Mouse (Mus musculus) right cerebral cortex, adult 18-20 months (tissue): ENCODE results near the gene Gm42906.

Experiments used
- DNase-seq: peaks from one replicate; pipeline ENCODE4 v3.0.0; 2022; ENCODE audit warnings: mixed read lengths

Gene Gm42906

DNA sequence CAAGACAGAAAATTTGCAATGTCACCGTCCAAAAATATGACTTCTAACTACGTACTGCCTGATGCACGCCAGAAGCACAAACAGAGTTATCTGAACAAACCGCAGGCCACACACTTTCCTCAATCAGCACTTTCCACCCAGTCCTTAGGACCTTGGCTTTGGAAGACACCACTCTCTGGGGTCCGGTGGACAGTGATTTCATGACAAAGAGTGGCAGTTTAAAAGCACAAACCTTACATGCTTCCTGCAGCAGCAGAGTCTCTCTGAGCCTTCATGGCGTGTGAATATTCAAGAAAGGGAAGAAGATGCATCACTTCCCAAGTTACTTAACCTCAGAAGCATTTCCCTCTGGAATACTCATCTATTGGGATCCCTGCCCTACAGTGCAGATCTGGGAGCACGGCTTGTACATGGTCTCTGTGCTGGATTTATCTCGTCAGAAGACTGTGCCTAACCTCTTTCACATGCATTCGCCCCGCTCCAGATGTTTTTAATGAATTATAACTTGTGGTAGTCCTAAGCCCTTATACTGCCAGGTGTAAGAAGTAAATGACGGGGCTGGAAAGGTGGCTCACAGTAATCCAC is 244.2 kb downstream of the Gm42906 start:
- DNase-seq = no peak

DNA sequence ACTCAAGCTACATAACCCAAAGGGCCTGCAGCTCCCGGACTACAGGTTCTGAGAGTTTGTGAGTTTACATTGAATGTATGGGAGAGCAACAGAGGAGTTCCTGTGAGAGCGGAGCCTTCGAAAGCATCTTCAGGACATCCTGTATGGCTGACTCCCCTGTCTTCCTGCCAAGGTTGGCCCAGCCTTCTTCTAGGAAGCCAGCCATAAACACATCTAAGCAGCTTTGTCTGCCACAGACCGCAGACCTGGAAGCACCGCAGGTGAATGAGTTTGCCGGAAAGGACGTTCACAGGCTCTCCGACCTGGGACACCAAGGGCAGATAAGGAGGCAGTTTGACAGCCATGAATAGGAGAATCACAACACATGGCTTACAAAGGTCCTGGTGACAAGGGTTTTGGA is 246.7 kb downstream of the Gm42906 start:
- no peak for DNase-seq

DNA sequence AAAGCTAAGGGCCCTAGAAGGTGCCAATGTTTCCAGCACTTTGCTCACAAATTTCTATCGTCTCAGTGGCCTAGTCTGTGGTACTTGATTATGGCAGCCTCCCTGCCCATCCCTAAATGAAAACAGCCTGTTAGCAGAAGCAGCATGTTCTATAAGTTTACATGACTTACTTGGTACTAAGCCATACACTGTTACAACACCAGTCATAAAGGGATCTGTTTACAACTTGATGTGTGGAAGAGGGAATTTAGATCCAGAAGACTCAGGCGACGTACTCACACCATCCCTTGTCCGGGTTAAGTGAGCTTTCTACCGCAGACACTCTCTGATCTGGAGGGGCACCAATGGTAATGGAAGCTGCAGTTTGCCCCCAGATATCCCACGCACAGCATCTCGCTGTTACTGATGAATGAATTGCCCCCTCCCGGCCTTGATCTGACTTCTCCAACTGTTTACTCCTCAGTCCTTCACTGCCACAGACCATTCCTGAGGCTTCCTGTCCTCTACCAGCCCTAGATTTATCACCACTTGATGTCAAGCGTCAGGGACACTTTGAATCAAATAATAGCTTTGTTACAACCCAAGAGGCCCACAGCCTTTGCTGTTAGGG is 247.7 kb downstream of the Gm42906 start:
- DNase-seq = no peak

DNA sequence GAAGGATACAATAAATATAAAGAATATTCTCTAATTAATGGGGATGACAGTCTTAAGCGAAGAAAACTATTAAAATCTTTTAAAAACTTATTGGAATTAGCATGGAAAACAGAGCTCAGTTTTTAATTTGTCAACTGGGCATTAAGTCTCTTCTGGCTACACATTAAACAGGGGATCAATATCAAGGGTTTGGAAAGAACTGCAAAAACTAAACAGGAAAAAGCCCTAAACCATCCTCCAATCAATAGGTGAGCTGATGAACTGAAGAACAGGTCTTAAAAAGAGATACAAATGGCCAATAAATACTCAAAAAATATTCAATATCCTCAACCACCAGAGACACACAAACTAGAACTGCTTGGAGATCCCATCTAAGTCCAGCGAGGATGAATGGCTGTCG is 250.8 kb downstream of the Gm42906 start:
- no peak for DNase-seq

DNA sequence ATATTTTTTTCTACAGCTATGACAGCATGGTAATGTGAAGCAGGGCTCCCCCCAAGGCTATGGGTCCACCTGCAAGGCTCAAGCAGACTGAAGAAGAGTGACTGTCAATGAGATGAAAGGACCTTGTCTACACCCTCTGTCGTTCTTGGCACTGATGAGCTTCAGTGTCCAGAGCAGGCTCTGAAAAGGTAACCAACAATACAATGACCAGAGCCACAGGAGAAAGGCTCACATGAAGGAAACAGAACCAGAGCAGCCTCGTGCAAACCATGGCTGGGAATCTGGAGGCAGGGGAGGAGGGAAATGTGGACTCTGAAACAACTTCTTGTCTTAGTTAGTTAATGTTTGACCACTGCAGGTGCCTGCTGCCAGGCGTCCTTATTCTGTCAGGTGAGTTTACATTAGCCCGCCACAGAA is 252.1 kb downstream of the Gm42906 start:
- DNase-seq = no peak

DNA sequence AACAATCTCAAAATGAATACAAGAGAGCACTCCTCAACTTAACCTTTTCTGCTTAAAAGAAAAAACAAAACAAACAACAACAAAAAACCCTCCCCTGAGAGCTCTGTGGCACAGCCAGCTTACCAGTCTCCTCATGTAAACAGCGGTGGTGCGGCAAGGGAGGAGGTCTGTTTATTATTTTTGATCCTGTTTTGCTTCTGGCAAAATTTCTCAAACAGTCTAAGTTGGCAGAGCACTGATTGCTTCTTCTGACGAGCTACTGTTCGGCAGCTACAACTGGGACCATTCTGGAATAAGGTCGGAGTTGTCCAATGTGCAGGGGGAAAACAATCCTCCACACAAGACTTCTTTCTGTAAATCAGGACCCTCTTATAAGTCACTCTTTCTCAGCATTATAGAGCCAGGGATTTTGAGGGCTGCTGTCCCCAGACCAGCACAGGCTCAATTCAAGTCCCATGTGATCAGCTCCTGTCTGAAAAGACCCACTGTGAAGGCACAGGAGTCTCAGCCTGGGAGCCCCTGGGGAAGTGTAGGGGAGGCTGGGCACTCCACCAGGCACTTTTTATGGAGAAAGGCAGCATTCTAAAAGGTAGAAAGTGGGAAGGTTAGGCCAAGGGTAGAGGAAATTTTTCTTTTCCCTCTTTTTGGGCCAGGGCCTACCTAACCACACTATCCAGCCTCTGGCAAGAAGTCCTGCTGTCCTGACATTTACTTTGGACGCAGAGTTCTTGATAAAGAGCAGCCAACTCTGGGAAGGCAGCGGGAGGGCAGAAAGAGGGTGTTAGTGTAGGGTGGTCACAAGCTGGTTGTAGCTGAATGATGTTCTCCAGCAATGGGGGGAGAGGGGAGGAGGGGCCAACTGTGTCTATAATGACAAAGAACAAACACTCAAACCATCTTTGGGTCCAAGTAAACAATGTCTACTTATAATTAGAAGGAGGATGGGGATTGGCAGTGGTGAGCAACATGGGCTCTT is 253.2 kb downstream of the Gm42906 start:
- DNase-seq = no peak

DNA sequence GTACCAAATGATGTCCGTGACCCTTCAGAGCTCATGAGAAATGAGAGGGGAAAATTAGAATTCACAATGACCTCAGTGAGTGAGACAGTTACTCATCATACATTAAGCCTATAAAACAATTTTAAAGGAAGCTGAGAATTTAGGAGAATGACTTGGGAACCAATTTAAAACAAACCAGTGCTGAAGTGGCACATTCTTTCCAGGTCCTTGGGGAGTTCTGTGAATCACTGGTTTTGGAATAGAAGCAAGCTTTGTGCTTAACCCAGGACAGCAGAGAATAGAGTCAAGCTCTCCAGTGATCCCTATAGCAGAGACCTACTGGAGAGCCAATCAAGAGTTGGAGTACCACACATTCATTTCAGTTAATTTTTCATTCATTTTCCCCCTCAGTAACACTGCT is 254.2 kb downstream of the Gm42906 start:
- DNase-seq = no peak

DNA sequence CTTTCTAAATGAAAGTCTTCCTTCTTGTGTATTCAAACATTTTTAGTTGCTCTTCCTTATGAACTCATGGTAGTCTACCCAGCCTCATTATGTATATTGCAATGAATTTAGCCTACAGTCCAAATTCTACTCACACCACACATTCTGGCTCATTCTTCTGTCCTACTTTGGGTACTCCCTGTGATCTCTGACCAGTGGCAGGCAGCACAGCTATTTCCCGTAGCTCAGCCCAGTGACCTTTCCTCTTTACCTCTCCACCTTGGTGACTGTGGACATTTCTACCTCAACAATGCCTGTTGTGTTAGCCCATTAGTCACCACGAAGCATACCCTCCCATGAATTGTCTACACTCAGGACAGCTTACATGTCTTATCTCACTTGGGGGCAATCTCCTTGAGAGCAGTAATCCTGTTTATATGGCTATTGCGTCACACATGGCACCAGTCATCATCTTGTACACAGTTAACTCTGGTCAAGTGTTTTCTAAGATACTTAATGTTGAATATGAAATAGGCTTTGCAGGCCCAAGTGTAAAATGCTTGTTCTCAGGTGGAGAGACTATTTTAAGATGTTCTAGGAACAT is 257.7 kb downstream of the Gm42906 start:
- DNase-seq = no peak

DNA sequence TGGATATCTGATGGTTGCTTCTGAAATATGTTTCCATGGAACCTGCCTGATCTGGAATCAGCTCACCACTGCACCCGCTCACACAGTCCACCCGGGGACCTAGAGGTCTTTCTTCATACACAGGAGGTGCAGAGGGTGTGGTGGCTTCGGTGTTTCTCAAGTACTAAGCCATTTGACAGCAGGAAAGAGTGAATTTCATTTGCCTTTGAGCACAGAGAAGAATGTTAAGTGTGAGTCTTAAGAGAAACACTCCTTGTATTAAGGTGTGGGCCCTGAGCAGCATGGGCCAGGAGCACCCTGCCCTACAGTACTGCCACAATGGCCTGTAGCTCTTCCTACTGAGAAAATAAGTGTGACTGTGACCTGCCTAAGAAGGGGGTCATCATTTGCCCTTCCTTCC is 259.8 kb downstream of the Gm42906 start:
- DNase-seq = no peak

DNA sequence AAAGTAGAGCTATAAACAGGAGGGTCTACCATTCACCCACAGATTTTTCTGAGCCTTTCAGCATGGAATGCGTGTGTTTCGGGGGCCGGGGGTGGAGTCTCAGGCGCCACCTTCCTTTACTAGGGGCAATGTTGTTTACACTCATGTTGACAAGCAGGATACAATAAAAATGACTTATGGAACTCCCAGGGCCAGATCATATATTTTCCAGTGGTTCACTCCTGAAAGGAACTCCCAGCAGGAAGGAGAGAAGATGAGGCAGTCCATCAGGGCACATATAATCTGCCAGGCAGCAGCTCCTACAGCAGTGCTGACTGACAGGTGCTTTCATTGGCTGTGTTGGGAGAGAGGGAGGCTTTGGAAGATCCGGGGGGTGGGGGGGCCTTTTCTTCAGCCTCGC is 260.3 kb downstream of the Gm42906 start:
- no peak for DNase-seq

DNA sequence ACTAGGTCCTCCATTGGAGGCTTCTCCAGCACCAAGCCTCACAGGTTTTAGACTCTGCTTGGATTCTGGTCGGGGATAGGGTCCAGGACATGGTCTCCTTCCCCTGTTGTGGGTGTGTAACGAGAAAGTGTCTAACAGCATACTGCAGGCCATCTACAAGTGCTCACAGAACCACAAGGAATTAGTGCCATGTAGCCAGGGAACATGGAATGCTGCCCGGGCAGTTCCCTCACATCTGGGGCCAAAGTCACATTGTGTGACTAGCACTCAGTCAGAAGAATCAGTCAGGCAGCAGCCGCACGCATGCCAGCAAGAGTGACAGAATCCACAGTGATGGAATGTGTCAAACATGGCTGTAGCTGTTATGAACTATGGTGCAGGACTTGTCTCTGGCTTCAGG is 261.7 kb downstream of the Gm42906 start:
- DNase-seq = peak; percentile 42

DNA sequence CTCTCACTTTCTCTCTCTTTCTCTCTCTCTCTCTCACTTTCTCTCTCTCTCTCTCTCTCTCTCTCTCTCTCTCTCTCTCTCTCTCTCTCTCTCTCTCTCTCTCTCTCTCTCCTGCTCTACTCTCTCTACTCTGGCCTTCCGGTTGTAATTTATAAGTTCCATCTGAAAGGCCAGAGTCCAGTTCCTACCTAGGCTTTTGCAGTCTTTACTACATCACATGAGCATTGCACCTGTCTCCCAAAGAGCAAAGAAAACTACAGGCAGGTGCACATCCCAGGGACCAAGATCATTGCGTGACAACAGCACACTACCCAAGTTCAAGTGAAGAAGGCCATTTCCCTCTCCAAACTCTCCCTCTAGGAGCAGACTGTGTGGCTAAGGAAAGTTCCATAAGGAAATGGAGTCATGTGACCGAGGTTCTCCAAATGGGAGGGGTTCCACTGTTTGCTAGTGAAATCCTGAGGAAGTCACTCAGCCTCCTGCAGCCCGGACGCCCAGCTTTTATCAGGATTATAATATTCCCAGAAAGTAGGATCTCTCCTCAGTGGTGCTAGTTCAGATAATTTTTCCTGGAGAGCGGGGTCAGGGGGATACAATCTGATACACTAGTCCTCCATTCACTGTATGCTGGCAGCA is 262.5 kb downstream of the Gm42906 start:
- DNase-seq = no peak

DNA sequence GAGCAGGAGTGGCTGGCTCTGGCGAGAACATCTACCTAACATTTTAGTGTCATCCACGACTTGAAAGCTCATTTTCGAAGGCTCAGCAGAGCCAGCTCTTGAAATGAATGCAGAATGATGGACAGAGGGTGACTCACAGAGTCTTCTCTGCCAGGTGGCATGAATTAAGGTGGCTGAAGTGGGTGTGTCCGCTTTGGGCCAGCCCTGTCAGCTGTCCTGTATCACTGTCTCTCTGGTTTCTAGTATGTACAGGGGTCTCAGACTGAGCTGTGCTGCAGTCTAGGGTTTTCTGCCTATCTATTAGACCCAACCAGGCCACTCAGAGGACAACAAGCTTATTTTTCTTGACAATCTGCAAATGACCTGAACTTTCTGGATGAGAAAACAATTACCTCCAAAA is 263.1 kb downstream of the Gm42906 start:
- no peak for DNase-seq

DNA sequence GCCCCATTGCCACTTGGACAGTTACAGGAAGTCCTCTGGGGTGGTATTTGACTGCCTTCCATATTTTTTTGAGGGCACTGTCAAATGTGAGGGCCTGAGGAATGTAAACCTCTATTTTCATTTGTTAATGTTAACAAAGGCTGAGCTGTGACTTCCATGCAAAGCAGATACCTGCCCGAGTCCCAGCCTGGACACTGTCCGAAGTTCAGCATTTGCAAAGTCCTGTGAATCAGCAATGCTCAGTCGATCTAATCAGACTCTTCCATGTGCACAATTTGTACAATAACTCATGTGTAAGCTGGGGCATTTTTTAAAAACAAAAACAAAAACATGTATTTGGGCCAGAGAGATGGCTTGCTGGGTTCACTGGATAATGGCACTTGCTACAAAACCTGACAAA is 265.3 kb downstream of the Gm42906 start:
- no peak for DNase-seq

DNA sequence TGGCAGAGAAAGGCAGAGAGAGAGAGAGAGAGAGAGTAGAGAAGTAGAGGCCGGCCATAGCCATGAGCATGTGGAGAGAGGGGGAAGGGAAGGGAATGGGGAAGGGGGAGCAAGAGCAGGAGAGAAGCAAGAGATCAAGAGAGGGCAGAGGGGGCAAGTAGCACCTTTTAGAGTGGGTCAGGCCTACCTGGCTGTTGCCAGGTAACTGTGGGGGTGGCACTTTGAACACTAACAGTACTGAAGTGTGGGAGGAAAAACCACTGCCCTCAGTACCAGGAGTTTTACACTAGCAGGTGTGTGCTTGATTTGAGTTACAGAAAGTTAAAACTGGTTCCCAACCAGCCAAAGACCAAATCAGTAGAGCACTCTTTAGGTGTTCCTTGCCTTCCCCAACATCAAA is 272.7 kb downstream of the Gm42906 start:
- DNase-seq = no peak

DNA sequence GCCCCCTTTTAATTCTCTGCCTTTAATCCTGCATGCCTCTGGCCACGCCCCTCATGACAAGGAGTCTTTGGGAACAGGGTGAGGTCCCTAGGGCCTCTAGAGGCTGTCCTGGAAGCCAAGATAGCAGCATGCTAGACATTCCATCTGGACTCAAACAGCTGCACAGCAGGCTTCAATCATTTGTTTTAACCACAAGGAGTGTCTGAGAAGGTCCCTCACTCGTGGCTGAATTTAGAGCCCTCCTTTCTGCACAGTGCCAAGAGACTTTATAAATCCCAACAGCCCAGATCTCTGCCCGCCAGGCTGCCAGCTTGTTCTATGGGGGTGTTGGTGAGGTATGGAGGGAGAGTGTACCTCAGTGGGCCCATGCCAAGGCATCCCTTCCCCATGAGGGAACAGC is 273.2 kb downstream of the Gm42906 start:
- no peak for DNase-seq

DNA sequence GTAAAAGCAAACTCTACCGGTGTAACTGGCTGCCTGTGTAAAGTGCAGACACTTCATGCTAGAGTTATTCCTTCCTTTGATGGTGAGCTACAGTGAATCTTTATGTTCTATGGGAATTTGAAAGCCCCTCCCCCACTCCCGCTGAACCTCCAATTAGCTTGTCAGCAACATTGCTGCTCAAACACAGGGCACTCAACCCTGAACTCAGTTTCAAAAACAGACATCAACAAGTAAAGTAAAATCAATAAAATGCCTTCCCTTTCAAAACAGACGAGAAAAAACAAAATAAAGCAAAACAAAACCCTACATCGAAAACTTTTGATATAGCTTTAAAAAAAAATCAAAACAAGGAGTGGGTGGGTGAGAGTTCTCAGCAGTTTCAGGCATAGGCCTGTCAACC is 273.9 kb downstream of the Gm42906 start:
- no peak for DNase-seq

DNA sequence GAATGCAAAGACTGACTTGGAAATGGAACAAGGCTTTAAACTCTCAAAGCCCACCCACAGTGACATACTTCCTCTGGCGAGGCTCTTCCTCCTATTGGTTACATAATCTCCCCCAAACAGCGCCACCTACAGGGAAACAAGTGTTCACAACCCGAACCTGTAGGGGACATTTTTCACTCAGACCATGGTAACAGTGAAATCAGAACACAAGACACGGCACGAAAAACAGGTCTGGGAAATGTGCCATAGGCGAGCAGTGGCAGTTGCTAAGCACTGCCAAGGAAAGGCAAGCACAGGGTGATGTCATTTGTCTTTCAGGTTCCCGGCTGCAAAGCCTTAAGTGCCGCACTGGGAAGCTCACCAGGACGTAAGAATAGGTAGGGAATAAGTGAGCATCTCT is 276.4 kb downstream of the Gm42906 start:
- peak; percentile 28 for DNase-seq

DNA sequence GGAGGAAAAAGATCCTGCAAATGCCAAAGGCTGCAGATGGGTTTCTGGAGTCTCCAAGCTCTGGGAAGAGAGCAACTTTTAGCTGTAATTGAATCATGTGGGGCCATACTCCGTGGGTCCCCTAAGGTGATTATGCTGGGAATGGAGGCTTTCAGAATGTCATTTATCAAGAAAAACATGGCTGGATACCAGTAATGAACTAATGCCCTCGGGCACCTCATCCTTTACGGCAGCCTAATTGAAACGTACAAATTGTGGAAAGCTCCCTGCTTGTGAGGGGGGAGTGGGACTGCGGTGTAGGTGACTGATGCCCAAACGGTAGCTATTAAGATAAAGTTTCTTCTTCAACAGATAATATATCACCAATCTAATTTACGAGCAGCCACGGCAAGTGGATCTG is 278.5 kb downstream of the Gm42906 start:
- no peak for DNase-seq

DNA sequence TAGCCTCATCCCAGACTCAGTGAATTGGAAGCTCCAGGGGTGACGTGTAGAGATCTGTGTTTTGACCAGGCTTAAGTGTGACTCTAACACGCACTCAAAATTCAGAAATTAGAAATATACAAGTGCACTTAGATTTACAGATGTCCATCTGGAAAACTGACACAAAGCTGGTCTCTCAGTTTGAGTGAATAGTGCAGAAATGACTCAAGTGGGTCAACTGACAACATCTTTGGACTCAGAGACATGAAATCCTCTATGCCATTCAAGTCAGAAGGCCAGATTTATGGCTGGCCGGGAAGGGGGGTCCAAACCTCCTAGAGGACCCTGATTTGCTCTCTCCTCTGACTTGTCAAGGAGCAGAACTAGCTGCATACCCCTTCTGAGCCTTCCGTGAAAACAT is 279.9 kb downstream of the Gm42906 start:
- DNase-seq = no peak

DNA sequence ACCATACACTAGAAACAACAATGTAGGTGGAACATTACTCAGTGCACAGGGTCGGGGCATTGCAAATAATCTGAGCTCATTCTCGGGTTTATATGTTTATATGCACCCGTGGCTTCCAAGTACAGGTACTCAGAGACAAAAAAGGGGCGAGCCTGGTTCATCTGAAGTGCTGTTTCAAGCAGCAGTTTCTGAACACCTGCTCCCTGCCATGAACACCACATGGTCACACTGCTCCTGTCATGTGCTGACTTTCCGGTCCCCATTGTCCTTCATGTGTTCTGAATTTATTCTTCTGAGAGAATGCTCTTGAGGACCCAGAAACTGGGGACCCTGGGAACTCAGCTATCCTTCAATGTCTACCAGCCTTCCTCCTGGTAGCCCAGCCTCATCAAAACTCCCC is 282.2 kb downstream of the Gm42906 start:
- DNase-seq = no peak

DNA sequence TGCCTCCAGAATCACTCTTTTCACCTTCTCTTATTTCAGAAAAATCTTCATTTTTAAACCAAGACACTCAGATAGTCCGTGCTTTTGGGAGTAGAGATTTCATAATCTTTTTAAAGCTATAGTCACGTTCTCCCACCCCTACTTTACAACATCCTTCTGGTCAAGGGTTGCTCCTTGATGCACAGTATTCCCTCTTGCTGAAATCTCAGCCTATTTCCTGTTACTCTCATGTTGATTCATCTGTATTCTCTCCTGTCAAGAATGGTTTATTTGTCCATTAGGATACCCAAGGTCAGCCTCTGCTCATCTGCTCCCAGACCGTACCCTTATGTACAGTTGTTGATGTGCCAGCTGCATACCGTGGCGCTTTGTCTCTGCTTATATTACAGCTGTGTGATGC is 284.0 kb downstream of the Gm42906 start:
- DNase-seq = no peak
